ENCODE assay signal across 8 mouse cellular contexts in genomic region chr9:85328259-85328658, GRCm38 (mm10). TPM values are rescaled to one million over a fixed set of nuclear protein-coding genes. Genes with fewer than 3 reads are reported as not detected.
A peak's percentile ranks its signal among the peaks of the same experiment; 100 is the strongest.
DNase-seq lines count a peak whose midpoint lies in the region; ATAC-seq and TF ChIP-seq lines count a peak whose summit lies in the region.

No protein-coding gene starts in this region.

- H3K9ac ChIP-seq in heart, embryonic 15.5 days = peak overlapping the region; percentile 61
- H3K9ac ChIP-seq in liver, embryonic 13.5 days = peak overlapping the region; percentile 74
- H3K9ac ChIP-seq in stomach, embryonic 15.5 days = peak overlapping the region; percentile 51

- peaks cover 33% of the 10 kb centered on the region for H3K27me3 ChIP-seq in forebrain, embryonic 10.5 days (ENCODE audit: poor library complexity, severe bottlenecking)
- no peaks in the 10 kb centered on the region; the same call in 1 of the 2 replicates for H3K27me3 ChIP-seq in heart, embryonic 15.5 days
- H3K27me3 ChIP-seq in liver, embryonic 13.5 days = peaks cover 14% of the 10 kb centered on the region
- no peaks in the 10 kb centered on the region for H3K27me3 ChIP-seq in stomach, embryonic 15.5 days (replicated peaks)

- peaks cover 20% of the 10 kb centered on the region for H3K4me1 ChIP-seq in forebrain, embryonic 10.5 days
- peaks cover 11% of the 10 kb centered on the region; the same call in 1 of the 2 replicates for H3K4me1 ChIP-seq in heart, embryonic 15.5 days (replicated peaks)
- H3K4me1 ChIP-seq in liver, embryonic 13.5 days (replicated peaks) = peaks cover 19% of the 10 kb centered on the region
- H3K4me1 ChIP-seq in stomach, embryonic 15.5 days = no peaks in the 10 kb centered on the region

- H3K36me3 ChIP-seq in forebrain, embryonic 10.5 days (replicated peaks) = no peaks in the 10 kb centered on the region
- no peaks in the 10 kb centered on the region for H3K36me3 ChIP-seq in heart, embryonic 15.5 days
- no peaks in the 10 kb centered on the region; the same call in 1 of the 2 replicates for H3K36me3 ChIP-seq in liver, embryonic 13.5 days
- no peaks in the 10 kb centered on the region for H3K36me3 ChIP-seq in stomach, embryonic 15.5 days

- no peaks in the 10 kb centered on the region for H3K9me3 ChIP-seq in forebrain, embryonic 10.5 days
- no peaks in the 10 kb centered on the region for H3K9me3 ChIP-seq in heart, embryonic 15.5 days (replicated peaks)
- H3K9me3 ChIP-seq in liver, embryonic 13.5 days (replicated peaks) = no peaks in the 10 kb centered on the region
- H3K9me3 ChIP-seq in stomach, embryonic 15.5 days = no peaks in the 10 kb centered on the region

- TF ChIP-seq CTCF in brain, embryonic 14.5 days (IDR thresholded peaks at IDR 0.05; ENCODE audit: borderline replicate concordance, extremely low read depth, insufficient read depth, insufficient read length) = peak; percentile 100

- DNase-seq in CD4-positive, CD25-positive, alpha-beta regulatory T cell, adult 2 months (ENCODE audit: low read depth, low spot score) = peak; percentile 85
- DNase-seq in brain, embryonic 14.5 days (ENCODE audit: low read depth) = peak; percentile 92
- peak; percentile 88 for DNase-seq in forebrain, embryonic 10.5 days (ENCODE audit: extremely low spot score, low spot score)
- peak; percentile 90 for DNase-seq in kidney, postnatal 14 days
- peak; percentile 66 for DNase-seq in liver, embryonic 13.5 days
- DNase-seq in natural killer cell, adult 2 months (ENCODE audit: low spot score in 2 of 2) = peak; percentile 82 to 86

- TF ChIP-seq POLR2A in brain, embryonic 14.5 days (IDR thresholded peaks at IDR 0.05; ENCODE audit: borderline replicate concordance, extremely low read depth, insufficient read depth, insufficient read length, poor library complexity, severe bottlenecking) = no peak

- 0 out of 2 replicates have a peak, but pooled peaks have one; percentile 11 for ATAC-seq in heart, embryonic 15.5 days (replicated peaks; ENCODE audit: insufficient number of reproducible peaks, insufficient read depth, low FRiP score, low read depth)
- peak; percentile 32 for ATAC-seq in liver, embryonic 13.5 days (ENCODE audit: low read depth)
- ATAC-seq in stomach, embryonic 15.5 days (ENCODE audit: insufficient read depth, low FRiP score, low read depth) = peak; percentile 17; the same call in 1 of the 2 replicates

- H3K4me2 ChIP-seq in heart, embryonic 15.5 days = peak overlapping the region; percentile 84
- H3K4me2 ChIP-seq in liver, embryonic 13.5 days = peak overlapping the region; percentile 86
- H3K4me2 ChIP-seq in stomach, embryonic 15.5 days = peak overlapping the region; percentile 84

- peak overlapping the region; percentile 76 for H3K4me3 ChIP-seq in forebrain, embryonic 10.5 days
- H3K4me3 ChIP-seq in heart, embryonic 15.5 days = peak overlapping the region; percentile 93
- H3K4me3 ChIP-seq in liver, embryonic 13.5 days (replicated peaks) = peak overlapping the region; percentile 71
- peak overlapping the region; percentile 80 for H3K4me3 ChIP-seq in stomach, embryonic 15.5 days (replicated peaks)

- WGBS in forebrain, embryonic 10.5 days = 2% methylated on average over 16 of the region's 16 CpGs
- 1% methylated on average over 16 of the region's 16 CpGs for WGBS in heart, embryonic 15.5 days
- WGBS in liver, embryonic 13.5 days (ENCODE audit: insufficient replicate concordance) = 3% methylated on average over 16 of the region's 16 CpGs
- WGBS in stomach, embryonic 15.5 days = 1% methylated on average over 16 of the region's 16 CpGs

- H3K27ac ChIP-seq in forebrain, embryonic 10.5 days = peak overlapping the region; percentile 76
- H3K27ac ChIP-seq in heart, embryonic 15.5 days = peak overlapping the region; percentile 96
- peak overlapping the region; percentile 59 for H3K27ac ChIP-seq in liver, embryonic 13.5 days
- peak overlapping the region; percentile 86 for H3K27ac ChIP-seq in stomach, embryonic 15.5 days

RNA-seq across cellular contexts. Expression of gene Tent5a, which starts 1.1 kb away (rescaled TPM):
- 2.7 and 5.4 TPM in 2 replicates for polyA plus RNA-seq in brain, embryonic 14.5 days (2012; rRNA removed)
- 0.60 and 1.0 TPM in 2 replicates for polyA plus RNA-seq in forebrain, embryonic 10.5 days (2016; fragmentation: Nextera tagmentation; extraction: Ambion mirVana)
- polyA plus RNA-seq in heart, embryonic 15.5 days (2015; fragmentation: Nextera tagmentation; extraction: Ambion mirVana) = 11.6 and 12.4 TPM in 2 replicates
- 8.0 and 10.2 TPM in 2 replicates for polyA plus RNA-seq in liver, embryonic 13.5 days (2015; fragmentation: Nextera tagmentation; extraction: Ambion mirVana)
- polyA plus RNA-seq in stomach, embryonic 15.5 days (2015; fragmentation: Nextera tagmentation; extraction: Ambion mirVana) = 21.6 and 21.7 TPM in 2 replicates

RNA-seq across cellular contexts. Expression of gene Gm11114, which starts 15.7 kb away (rescaled TPM):
- not detected in 2 replicates for polyA plus RNA-seq in brain, embryonic 14.5 days (2012; rRNA removed)
- not detected in 2 replicates for polyA plus RNA-seq in forebrain, embryonic 10.5 days (2016; fragmentation: Nextera tagmentation; extraction: Ambion mirVana)
- not detected in 2 replicates for polyA plus RNA-seq in heart, embryonic 15.5 days (2015; fragmentation: Nextera tagmentation; extraction: Ambion mirVana)
- not detected in 2 replicates for polyA plus RNA-seq in liver, embryonic 13.5 days (2015; fragmentation: Nextera tagmentation; extraction: Ambion mirVana)
- not detected in 2 replicates for polyA plus RNA-seq in stomach, embryonic 15.5 days (2015; fragmentation: Nextera tagmentation; extraction: Ambion mirVana)

Comparison
In these comparisons a context has a peak if more than half of its experiments do, and no peak if none do; other contexts are left out.
1. Peak in every context shown above with its lines: DNase-seq, ATAC-seq, H3K4me3 ChIP-seq and H3K27ac ChIP-seq.